Mouse (Mus musculus) embryonic facial prominence, embryonic 11.5 days (tissue): ENCODE results near the gene Slc2a1. TPM values are rescaled to one million over a fixed set of nuclear protein-coding genes. Genes with fewer than 3 reads are reported as not detected.

ENCODE experiments used
- ATAC-seq: fragments of 200-750 bp; cut with Nextera tagmentation; replicated peaks from 2 replicates; pipeline ENCODE4 v1.8.0; 2017; ENCODE audit warnings: low read depth; ENCODE audit not compliant: insufficient number of reproducible peaks, low FRiP score, low TSS enrichment
- DNase-seq: peaks from one replicate; pipeline ENCODE4 v3.0.0-alpha.2; 2015; ENCODE audit warnings: low spot score
- H3K27ac ChIP-seq: fragments of 300-500 bp; sonication (generic); replicated peaks from 2 replicates; pipeline ENCODE4 v1.5.1; 2014; ENCODE audit warnings: mild to moderate bottlenecking, low read depth, low read length, control low read depth
- H3K27me3 ChIP-seq: fragments of 300-500 bp; sonication (generic); 2 replicates; pipeline ENCODE4 v1.6.1; 2014; ENCODE audit warnings: mild to moderate bottlenecking, low read length, moderate library complexity, mixed read lengths; ENCODE audit not compliant: control insufficient read depth, insufficient read depth
- H3K36me3 ChIP-seq: fragments of 300-500 bp; sonication (generic); replicated peaks from 2 replicates; pipeline ENCODE4 v1.6.1; 2014; ENCODE audit warnings: low read depth, mild to moderate bottlenecking, low read length, moderate library complexity, mixed read lengths; ENCODE audit not compliant: control insufficient read depth, insufficient read depth
- H3K4me1 ChIP-seq: fragments of 300-500 bp; sonication (generic); 2 replicates; pipeline ENCODE4 v1.6.1; 2014; ENCODE audit warnings: low read length, mixed read lengths; ENCODE audit not compliant: control insufficient read depth, insufficient read depth
- H3K4me2 ChIP-seq: fragments of 300-500 bp; sonication (generic); 2 replicates; pipeline ENCODE4 v1.6.1; 2014; ENCODE audit warnings: low read depth, mild to moderate bottlenecking, control low read depth, low read length, moderate library complexity
- H3K4me3 ChIP-seq: fragments of 300-500 bp; sonication (generic); 2 replicates; pipeline ENCODE4 v1.5.1; 2014; ENCODE audit warnings: low read depth, low read length, control low read depth
- H3K9ac ChIP-seq: fragments of 300-500 bp; sonication (generic); replicated peaks from 2 replicates; pipeline ENCODE4 v1.6.1; 2014; ENCODE audit warnings: mild to moderate bottlenecking, control low read depth, low read length
- H3K9me3 ChIP-seq: fragments of 300-500 bp; sonication (generic); replicated peaks from 2 replicates; pipeline ENCODE4 v1.6.1; 2016; ENCODE audit warnings: mild to moderate bottlenecking, low read length, inconsistent platforms, mixed read lengths; ENCODE audit not compliant: control insufficient read depth
- WGBS: fragments of 180-500 bp; shearing (Covaris S2); extraction: QIAGEN DNeasy Blood & Tissue Kit; methylation state at CpG from one replicate; pipeline ENCODE4 v1.1.7; 2014; 5-methylcytosine and 5-hydroxymethylcytosine counted together
- polyA plus RNA-seq: library from polyadenylated mRNA; unstranded; fragments of >200 nt; fragmentation: Nextera tagmentation; extraction: Ambion mirVana; gene quantifications from 2 replicates; pipeline ENCODE4 v1.2.1, GENCODE M21; 2014

Gene Slc2a1
- polyA plus RNA-seq, 1 experiment from 2014 or later = 111 TPM

DNA sequence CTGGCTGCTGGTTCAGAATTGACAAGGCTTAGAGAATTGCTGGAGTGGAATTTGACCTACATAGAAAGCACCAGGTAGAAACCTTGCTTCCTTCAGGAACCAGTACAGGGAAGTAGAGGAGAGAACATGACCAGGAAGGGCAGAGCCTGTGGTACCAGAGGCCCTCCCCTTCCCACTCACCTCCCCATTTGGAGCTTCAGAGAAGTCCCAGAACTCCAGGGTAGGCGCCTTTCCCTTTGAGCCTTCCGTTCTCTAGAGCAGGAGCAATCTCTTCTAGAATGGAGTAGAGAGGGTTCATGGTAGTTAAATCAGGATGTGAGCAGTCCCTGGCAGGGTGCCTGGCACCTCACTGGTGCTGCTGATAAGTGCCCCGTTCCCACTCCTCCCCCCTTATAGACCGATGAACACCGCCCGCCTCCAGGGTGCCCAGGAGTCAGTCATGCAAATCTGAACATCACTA is 7.1 kb downstream of the Slc2a1 start:
- H3K4me1 ChIP-seq = no peaks in the 10 kb centered on the region
- H3K9ac ChIP-seq = no peak overlapping the region
- H3K36me3 ChIP-seq = no peaks in the 10 kb centered on the region
- 72% methylated on average over 6 of the region's 6 CpGs for WGBS
- no peaks in the 10 kb centered on the region for H3K27me3 ChIP-seq
- H3K4me3 ChIP-seq = no peak overlapping the region
- no peak for ATAC-seq
- H3K9me3 ChIP-seq = no peaks in the 10 kb centered on the region
- no peak overlapping the region for H3K4me2 ChIP-seq
- no peak overlapping the region for H3K27ac ChIP-seq
- no peak for DNase-seq

DNA sequence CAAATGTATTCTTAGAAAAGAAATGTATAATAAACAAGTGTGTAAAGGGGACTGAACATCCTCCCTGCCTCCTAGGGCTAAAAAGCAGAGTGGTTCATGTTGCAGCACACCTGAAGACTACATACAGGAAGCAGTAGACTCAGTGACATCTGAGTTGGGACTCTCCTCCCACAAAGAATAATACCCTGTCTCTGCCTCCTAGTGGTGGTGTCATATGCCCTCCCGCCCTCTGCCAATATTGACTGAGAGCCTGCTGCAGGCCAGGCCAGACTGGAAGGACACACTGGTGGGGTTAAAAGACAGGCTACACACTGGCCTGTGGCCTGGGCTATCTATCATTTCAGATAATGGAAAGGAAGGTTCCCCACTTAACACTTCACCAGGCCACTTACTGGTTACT is 7.8 kb downstream of the Slc2a1 start:
- ATAC-seq = no peak
- WGBS = 75% methylated on average over 1 of the region's 1 CpGs
- no peak for DNase-seq
- no peaks in the 10 kb centered on the region for H3K4me1 ChIP-seq
- H3K4me2 ChIP-seq = no peak overlapping the region
- H3K9me3 ChIP-seq = no peaks in the 10 kb centered on the region
- H3K4me3 ChIP-seq = no peak overlapping the region
- no peaks in the 10 kb centered on the region for H3K36me3 ChIP-seq
- no peak overlapping the region for H3K27ac ChIP-seq
- H3K27me3 ChIP-seq = no peaks in the 10 kb centered on the region
- H3K9ac ChIP-seq = no peak overlapping the region

DNA sequence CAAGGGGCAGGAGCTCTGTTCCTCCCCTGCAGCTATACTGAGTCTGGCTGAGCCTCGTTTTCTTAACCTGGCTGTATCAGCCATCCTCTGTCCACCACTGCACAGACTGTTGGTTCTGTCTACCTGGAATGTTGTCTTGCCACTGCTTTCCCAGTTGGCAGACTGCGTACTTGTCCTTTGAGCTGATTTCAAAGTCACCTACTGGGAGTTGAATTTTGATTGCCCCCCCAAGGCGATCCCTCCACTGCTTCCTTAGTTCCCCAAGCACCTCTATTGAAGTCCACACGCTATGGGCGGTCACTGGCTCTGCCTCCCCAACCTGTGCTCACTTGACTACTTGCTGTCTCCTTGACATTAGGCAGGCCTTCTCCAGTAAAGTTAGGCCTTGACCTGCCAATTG is 9.1 kb downstream of the Slc2a1 start:
- Histone ChIP-seq H3K9ac (no peak overlapping the region), H3K4me2 (no peak overlapping the region), H3K27ac (no peak overlapping the region), H3K27me3 (no peaks in the 10 kb centered on the region), H3K4me3 (no peak overlapping the region), H3K9me3 (no peaks in the 10 kb centered on the region), H3K4me1 (no peaks in the 10 kb centered on the region), H3K36me3 (no peaks in the 10 kb centered on the region)
- no peak for DNase-seq
- 79% methylated on average over 5 of the region's 5 CpGs for WGBS
- no peak for ATAC-seq

DNA sequence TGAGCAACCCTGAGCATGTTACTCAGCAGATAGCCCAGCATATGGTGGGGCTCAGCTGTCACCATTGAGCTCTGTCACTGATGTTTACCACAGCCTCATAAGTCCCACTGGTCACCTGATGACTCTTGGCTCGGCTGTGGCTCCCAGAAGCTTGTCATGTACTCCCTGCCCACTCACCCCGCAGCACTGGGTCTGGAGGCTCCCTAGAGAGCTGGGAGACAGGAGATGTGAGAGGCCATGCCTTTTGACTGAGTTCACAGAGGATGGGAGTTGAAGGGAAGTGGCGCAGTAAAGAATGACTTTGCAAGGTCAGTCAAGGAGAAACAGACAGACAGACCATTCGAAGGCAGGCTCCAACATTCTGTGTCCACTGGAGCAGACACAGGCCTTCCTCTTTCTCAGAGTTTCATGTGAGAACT is 10.2 kb downstream of the Slc2a1 start:
- Histone ChIP-seq H3K27me3 (no peaks in the 10 kb centered on the region), H3K4me1 (no peaks in the 10 kb centered on the region), H3K36me3 (no peaks in the 10 kb centered on the region), H3K27ac (no peak overlapping the region), H3K4me3 (no peak overlapping the region), H3K9me3 (no peaks in the 10 kb centered on the region), H3K9ac (no peak overlapping the region), H3K4me2 (no peak overlapping the region; the same call in 1 of the 2 replicates)
- 80% methylated on average over 4 of the region's 4 CpGs for WGBS
- ATAC-seq (no peak), DNase-seq (no peak)

DNA sequence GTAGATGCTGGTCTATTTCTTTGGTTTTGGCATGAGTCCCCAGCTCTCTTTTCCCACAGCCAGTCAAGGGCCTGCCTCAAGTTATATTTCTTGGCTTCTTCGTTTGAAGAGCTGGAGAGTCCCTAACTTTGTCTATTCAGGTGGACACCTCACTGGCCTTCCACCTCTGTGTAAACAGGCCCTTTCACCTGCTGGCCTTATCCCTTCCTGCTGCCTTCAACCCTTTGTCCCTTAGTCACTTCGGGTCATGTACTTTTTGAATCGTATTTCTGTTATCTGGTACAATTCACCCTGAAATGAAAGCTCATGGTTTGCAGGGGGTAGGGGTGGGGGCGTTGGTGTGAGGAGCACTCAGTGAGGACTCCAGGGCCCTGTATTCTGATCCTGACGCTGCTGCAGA is 10.8 kb downstream of the Slc2a1 start:
- H3K4me3 ChIP-seq = no peak overlapping the region
- WGBS = 74% methylated on average over 5 of the region's 5 CpGs
- no peaks in the 10 kb centered on the region for H3K27me3 ChIP-seq
- no peak overlapping the region for H3K27ac ChIP-seq
- no peaks in the 10 kb centered on the region for H3K9me3 ChIP-seq
- DNase-seq (no peak), ATAC-seq (no peak)
- no peaks in the 10 kb centered on the region for H3K4me1 ChIP-seq
- no peaks in the 10 kb centered on the region for H3K36me3 ChIP-seq
- H3K9ac ChIP-seq = no peak overlapping the region
- no peak overlapping the region for H3K4me2 ChIP-seq

DNA sequence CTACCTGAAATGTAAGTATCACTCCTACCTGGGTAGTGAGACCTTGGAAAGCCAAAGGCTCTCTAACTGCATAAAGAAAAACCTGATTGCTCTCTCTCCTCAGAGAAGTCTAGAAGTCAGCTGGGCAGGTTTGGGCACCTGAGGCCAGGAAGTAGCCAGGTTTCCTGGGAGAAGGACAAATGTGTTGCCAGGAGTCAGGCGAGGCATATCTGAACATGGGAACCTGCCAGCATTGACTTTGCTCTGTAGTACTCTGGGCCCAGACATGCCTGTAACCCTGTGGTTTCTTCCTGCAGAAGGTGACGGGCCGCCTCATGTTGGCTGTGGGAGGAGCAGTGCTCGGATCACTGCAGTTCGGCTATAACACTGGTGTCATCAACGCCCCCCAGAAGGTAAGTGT is 11.6 kb downstream of the Slc2a1 start:
- no peak for DNase-seq
- ATAC-seq = no peak

DNA sequence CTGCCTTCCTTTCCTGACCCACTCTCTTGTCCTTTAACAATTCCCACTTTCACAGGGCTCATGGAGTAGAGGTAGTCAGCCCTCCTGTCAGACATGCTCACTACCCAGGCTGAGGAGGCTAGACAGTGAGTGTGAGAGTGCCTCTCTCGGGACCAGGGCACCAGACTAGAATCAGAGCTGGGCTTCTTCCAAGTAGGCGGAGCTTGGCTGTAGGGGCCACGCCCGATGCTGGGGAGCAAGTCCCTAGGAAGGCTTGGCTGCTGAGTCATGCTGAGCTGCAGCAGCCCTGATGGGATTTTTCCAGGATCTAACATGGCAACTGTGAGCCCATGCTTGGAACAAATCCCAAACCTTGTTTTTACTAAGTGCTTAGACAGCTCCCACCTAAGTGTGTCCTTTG is 12.7 kb downstream of the Slc2a1 start:
- H3K9ac ChIP-seq = no peak overlapping the region
- no peaks in the 10 kb centered on the region for H3K36me3 ChIP-seq
- DNase-seq (no peak), ATAC-seq (peak; percentile 37; the same call in 1 of the 2 replicates)
- no peak overlapping the region for H3K4me3 ChIP-seq
- H3K9me3 ChIP-seq = no peaks in the 10 kb centered on the region
- WGBS = 56% methylated on average over 4 of the region's 4 CpGs
- no peaks in the 10 kb centered on the region for H3K4me1 ChIP-seq
- H3K27ac ChIP-seq = no peak overlapping the region
- no peak overlapping the region for H3K4me2 ChIP-seq
- no peaks in the 10 kb centered on the region for H3K27me3 ChIP-seq

More for the DNA sequence above, 11.6 kb downstream of the Slc2a1 start:
- Histone ChIP-seq H3K4me2 (no peak overlapping the region), H3K9ac (no peak overlapping the region), H3K27ac (no peak overlapping the region), H3K27me3 (no peaks in the 10 kb centered on the region), H3K4me1 (no peaks in the 10 kb centered on the region), H3K4me3 (no peak overlapping the region), H3K36me3 (no peaks in the 10 kb centered on the region), H3K9me3 (no peaks in the 10 kb centered on the region)
- WGBS = 88% methylated on average over 6 of the region's 6 CpGs

DNA sequence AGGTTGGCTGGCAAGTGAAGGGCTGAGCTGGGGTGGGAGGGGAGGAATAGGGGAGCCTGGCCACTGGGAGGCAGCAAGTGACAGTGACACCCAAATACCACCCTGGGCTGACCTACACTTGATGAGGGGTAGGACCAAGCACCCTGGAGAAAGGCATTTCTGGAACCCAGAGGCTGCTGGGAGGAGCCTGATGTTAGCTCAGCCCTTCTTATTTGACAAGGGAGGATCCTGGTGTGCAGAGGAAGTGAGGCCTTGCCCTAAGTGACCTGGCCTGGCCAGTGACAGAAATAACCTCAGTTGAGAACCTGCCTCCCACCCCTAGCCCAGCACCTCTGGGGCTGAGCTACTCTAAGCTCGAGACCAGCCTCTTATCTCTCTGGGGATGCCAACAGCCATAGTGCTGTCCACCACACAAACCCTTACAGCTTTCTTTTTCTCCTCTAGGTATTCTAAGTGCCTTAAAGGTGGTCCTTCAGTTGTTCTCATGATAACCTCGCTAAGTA is 16.3 kb downstream of the Slc2a1 start:
- Histone ChIP-seq H3K4me2 (no peak overlapping the region), H3K36me3 (no peaks in the 10 kb centered on the region; the same call in 1 of the 2 replicates), H3K4me1 (no peaks in the 10 kb centered on the region), H3K4me3 (no peak overlapping the region), H3K27ac (no peak overlapping the region), H3K9me3 (no peaks in the 10 kb centered on the region), H3K27me3 (no peaks in the 10 kb centered on the region), H3K9ac (no peak overlapping the region)
- DNase-seq = no peak
- 59% methylated on average over 2 of the region's 2 CpGs for WGBS
- no peak for ATAC-seq
